Mouse (Mus musculus): ENCODE data around the gene Lrrc59.

DNA sequence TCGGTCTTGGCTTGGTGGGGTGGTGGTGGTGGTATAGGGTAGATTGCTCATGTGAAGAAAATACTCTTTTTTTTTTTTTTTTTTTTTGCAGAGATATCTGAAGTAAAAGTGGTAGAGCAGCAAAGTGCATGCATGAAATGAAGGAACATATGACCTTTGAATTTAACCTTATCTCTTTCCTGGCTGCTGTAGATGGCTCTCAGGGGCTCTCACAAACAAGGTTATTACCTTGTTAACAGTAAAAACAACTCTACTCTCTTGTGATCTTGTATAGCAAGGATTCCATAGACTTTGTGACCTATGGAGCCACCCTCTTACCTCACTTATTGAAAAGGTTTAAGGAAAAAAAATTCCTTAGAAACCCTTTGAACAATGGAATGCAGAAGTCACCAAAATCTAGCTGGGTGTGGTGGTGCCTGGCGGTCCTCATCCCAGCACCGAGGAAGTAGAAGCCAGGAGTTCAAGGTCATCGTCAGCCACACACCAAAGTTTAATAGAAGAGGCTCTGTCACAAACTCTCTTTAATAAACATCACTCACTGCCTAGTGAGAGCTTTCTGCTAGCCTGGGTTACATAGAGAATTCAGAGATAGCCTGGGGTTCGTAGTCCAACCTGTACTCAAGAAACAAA is 49.3 kb upstream of the Lrrc59 start:
- TF ChIP-seq CTCF (IDR thresholded peaks at IDR 0.05; ENCODE audit: extremely low read depth, insufficient read depth, low read length), result no peak
- no peak for TF ChIP-seq POLR2A (IDR thresholded peaks at IDR 0.05; ENCODE audit: extremely low read depth, insufficient read depth, low read length)
